Mouse (Mus musculus) ovary, postnatal 14 days (tissue): ENCODE data around the gene Cd302.

Experiments used
- DNase-seq: peaks from one replicate; pipeline ENCODE4 v3.0.0; 2022; ENCODE audit warnings: low spot score

The Cd302 gene

GRCm38 (mm10) chr2:60253506-60253905 is 30.8 kb downstream of the Cd302 start:
- no peak for DNase-seq

DNA sequence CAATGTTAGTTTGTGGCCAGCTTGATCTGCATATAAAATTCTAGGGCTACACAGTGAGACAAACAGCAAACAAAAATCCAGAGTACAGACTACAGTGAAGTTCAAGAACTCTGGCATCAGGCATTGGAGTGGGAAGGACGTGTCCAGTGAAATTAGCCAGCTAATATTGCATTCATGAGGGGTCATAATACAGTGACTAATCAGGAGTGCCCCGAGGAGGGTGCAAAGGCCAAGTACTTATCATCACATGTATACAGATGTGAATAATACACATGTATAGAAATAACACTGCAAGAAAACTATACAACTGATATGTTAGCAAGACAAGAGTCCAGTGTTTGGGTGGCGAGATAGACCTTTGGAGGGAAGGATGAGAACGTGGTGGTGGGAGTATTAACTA is 31.5 kb downstream of the Cd302 start:
- no peak for DNase-seq

DNA sequence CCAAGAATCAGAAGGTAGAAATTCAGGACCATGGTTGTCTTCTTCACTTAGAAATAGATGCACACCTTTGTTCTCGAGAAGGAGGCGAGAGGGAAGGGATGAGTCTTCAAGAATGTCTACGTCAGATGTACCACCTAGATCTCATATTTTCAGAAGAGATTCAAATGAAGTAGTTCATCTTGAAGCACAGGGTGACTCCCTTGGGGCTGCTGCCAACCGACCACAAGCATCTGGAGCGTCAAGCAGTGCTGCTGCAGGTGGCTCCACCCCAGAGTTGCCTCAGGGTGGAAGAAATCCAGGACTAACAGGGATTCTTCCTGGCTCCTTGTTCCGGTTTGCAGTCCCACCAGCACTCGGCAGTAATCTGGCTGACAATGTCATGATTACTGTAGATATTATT is 49.8 kb downstream of the Cd302 start:
- DNase-seq: no peak

DNA sequence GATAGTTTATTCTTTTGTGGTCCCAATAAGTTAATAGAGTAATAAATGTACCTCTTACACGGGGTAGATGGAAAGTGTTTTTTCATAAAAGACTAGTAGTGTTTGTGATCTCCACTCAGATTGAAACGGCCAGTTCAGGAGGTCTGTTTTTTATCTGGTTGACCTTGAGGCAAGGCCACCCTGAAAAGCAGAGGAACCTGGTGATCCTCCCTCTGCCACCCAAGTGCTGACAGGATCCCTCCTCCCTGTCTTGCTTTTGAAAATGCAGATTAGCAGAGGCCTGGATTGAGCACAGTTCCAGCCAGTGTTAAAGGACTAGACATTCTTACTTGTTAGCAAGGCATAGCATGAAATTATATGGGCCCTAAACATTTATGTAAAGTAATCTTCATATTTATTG is 51.1 kb downstream of the Cd302 start:
- DNase-seq: no peak

DNA sequence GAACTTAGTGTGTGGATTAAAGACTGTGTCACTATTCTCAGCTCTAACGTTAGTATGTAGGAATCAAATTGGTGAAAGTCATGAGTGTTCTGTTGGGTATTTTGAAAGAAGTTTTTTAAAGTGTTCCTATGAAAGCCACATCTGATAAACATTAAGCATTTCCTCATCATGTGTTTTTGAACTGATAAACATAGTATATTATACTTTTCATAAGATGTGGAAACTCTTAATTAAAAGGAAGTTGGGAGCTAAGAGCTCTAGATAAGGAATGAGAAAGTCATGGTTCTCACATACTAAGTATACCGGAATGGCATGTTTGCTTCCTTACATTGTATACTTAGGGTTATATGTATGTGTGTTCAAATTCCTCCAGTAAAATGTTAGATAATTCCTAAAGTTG is 53.9 kb downstream of the Cd302 start:
- DNase-seq: no peak

DNA sequence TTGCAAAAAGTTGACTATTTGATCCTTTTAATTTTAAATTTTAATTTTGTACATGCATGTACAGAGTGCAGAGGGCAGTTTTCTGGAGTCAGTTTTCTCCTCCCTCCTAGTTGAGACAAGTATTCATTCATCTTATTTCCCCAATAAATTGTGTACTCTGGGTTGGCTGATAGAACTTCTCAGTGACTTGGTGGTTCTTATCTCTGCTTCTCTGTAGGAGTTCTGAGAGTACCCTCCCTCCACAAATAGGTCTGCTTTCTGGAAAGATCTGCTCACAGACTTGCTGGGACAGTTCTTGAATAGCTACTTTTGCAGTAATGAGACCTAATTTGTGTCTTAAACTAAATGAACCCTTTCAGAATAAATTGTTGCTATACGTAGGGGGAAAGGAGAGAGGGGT is 55.8 kb downstream of the Cd302 start:
- no peak for DNase-seq

GRCm38 (mm10) chr2:60223489-60223888 is 60.8 kb downstream of the Cd302 start:
- DNase-seq: no peak

GRCm38 (mm10) chr2:60221954-60222353 is 62.3 kb downstream of the Cd302 start:
- DNase-seq: no peak

GRCm38 (mm10) chr2:60221236-60221635 is 63.1 kb downstream of the Cd302 start:
- DNase-seq: no peak

- no peak for DNase-seq
Measured at GRCm38 (mm10) chr2:60217620-60218019, 66.7 kb downstream of the Cd302 start.

DNA sequence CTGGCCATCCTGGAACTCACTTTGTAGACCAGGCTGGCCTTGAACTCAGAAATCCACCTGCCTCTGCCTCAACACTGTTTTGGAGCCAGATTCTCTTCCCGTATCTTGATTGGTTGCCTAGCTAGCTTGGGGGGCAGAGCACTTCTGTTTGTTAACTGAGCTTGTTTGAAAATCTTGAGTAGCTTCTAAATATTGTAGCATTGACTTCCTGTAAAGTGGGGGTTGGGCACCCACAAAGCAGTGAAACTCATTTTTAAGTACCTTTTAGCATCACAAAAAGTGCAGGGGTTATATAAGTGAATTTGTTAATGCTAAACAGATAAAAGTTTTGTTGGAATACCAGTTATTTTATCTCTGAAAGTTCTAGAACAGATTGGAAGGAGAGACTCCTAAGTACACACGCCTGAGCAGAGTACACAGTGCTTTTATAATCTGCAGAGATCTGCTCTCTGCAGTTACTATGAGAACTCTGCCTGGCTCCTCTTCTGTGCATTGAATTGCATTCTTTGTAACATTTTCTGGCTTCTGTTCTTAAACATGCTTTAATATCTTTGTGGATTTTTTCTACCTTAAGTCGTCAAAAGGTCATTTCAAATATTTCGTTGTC is 67.6 kb downstream of the Cd302 start:
- DNase-seq: no peak

DNA sequence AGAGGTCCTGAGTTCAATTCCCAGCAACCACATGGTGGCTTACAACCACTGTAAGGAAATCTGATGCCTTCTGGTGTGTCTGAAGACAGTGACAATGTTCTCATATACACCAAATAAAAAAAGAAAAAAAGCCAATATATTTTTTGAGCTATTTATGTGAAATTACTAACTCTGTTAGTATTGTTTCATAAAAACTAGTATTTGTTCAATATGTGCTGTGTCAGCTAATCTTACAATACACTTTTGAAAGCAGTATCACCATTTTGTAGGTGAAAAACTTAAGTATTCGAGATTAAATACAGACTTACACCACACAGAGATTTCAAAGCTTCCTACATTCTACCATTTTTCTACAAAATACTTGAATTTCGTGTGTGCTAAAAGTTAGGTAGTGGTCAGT is 69.6 kb downstream of the Cd302 start:
- no peak for DNase-seq

DNA sequence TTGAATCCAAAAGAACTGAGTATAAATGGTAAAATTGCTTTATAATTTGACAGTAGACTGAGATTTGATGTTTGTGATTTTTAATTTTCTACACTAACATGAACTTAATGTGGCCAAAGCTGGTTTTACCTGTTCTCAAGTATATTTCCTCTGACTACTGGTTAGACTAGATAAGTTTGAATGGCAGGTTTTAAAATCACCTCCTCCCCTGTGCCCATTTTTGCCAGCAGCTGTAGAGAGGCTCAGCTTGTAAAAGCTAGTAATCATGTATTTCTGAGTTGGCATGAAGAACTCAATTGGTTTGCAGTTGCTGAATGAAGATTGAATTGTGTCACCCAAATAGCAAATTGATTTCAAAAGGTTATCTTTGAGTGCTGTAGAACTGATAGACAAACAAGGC is 71.8 kb downstream of the Cd302 start:
- no peak for DNase-seq

- no peak for DNase-seq
Measured at GRCm38 (mm10) chr2:60210821-60211220, 73.5 kb downstream of the Cd302 start.

- DNase-seq: peak; percentile 82
Measured at GRCm38 (mm10) chr2:60209703-60210651, 74.3 kb downstream of the Cd302 start, which contains the start of the genes Baz2b and March7. TSS of gene Baz2b (minus strand) at chr2:60209839. TSS of gene March7 (plus strand) at chr2:60209887.

DNA sequence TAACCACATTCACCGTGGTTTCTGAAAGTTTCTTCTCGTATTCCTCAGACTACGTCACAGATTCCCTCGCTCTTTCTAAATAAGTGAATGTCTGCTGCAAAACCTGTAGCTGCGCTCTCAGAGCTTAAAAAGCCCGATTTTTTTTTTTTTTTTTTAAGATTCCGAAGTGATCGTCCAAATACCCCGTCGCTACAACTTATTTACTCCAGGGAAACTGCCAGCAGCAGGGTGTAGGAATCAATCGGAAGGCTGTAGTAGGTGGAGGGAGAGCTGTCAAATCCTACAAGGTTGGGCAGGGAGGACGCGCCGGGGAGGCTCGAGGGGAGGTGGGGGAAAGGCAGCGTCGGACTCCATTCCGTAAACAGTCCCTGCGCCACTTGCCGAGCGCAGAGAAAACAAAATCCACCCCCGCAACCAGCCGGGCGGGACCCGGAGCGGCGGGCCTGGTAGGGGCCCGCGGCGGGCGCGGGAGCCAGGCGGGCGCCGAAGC is 75.1 kb downstream of the Cd302 start:
- DNase-seq: peak; percentile 31

DNA sequence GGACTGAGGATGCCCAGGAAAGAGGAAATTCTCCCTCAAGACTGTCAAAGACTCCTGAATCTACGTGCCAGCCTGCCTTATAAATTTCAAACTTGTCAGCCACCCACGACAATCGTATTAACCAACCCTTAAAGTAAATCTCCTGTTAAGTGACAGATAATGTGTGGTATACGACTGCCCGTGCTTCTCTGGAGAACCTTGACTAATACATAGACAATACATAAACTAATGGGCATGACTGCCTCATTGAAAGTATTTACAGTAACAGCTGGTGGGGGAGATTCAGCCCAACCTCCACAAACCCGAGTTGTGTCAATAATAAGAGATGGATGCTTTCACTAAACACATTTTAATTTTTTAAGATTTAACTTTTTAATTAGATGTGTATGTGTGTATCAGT is 78.5 kb downstream of the Cd302 start:
- no peak for DNase-seq

DNA sequence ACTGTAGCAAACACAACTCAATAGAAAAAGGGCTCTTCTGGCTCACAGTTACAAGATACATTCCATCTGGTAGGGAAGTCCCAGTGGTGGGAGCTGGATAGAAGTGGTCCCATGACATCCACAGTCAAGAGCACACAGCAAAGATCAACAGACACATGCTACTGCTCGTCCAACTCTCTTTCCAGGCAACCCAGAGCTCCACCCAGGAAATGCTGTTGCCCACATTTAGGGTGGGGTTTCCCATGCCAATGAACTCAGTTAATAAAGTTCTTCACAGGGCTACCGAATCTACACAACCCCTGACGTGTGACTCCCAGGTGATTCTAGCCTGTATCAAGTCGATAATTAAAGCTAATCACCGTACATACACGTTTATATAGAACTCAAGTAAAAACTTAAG is 80.1 kb downstream of the Cd302 start:
- no peak for DNase-seq

DNA sequence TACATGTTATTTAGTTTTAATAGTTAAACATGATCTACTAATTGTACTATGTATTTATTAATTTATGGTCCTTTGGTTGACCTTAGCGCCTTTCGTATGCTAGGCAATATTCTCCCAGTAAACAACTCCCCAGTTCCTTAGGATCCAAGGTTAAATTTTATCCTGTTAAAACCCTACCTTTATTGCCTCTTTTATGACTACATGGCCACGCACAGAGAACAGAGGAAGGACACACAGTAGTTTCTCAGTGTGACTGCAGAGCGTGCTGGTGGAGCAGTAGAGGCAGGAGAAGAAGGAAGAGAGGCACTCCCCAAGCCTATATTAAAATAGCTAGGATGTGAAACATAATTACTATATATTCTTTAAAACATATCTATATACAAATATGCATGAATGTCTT is 80.6 kb downstream of the Cd302 start:
- no peak for DNase-seq

DNA sequence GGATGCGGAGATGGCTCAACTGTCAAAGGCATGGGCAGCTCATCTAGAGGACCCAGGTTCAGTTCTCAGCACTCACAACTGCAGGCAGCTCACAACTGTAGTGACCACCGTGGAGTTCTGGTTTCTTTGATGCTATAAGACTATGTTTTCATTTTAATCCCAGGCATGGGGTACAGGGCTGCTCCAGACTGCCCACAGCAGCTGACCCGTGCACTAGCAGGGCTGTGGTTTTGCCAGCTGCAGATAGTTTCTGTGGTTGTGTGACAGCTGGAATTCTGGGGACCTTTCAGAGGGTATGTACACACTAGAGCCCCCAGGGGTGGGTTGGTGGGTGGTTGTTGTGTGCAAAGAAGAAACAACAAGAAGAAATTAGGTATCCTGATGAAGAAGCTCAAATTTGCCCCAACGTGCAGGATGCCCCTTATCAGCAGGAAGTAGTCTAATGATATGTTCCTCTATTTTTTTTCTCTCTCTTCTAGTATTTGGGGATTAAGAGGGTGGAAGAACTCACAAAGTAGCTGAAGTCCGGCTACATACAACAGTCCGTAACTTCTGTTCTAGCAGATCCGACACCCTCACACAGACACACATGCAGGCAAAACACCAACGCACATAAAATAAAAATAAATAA is 81.3 kb downstream of the Cd302 start:
- DNase-seq: no peak
